Mouse (Mus musculus) urinary bladder, postnatal 36 days (tissue): ENCODE results near the gene Ripk4.

Source experiments
- DNase-seq, 2 experiments: peaks; one replicate each; pipeline ENCODE4 v3.0.0; 2022; ENCODE audit warnings: low spot score in 2 of 2, mixed read lengths in 1 of 2

The Ripk4 gene

DNA sequence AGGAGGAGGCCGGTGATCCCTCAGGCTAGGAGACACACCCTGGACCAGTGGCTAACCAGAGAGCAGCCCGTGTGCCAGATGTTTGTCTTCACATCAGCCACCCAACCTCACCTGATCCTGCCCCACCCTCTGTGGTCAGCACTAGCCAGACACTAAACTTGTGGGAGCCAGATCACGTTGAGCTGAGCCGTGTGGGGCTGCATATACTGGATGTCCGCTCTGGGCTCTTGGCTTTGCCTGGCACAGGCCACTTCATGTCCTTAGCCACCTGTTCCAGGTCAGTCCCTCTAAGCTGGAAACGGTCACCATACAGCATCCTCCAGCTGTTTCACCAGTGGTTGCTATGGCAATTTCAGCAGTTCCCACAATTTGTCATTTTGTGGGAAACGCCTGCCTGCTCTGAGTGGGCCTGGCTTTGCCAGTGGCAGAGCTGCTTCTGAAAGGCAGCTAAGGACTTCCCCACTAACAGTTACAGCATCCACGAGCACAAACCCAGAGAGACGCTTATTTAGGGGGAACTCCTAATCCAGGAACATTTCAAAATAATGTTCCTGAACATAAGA lies 28.7 kb downstream of the Ripk4 start:
- DNase-seq: no peak

DNA sequence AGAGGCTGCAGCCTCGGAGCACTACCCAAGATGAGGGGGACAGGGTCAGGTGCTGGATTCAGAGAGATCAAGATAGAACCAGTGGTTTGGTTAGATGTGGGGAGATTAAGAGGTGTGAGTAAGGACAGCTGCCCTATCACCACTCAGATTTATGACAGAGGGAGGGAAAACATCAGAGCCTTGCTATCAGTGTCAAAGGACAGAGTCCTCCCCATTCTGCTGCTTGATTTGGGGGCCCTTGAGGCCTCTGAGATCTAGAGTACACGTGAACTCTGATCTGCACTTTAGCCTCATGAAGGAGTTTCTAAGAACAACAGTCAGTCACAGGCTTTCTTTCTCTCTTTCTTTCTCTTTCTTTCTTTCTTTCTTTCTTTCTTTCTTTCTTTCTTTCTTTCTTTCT lies 30.0 kb downstream of the Ripk4 start:
- no peak for DNase-seq

GRCm38 (mm10) chr16:97730321-97730720 lies 33.3 kb downstream of the Ripk4 start:
- DNase-seq: no peak

GRCm38 (mm10) chr16:97726436-97726835 lies 37.2 kb downstream of the Ripk4 start:
- no peak for DNase-seq

- DNase-seq: no peak
Measured at GRCm38 (mm10) chr16:97720093-97720492, 43.5 kb downstream of the Ripk4 start.

GRCm38 (mm10) chr16:97719392-97719983 lies 44.1 kb downstream of the Ripk4 start:
- DNase-seq: no peak

DNA sequence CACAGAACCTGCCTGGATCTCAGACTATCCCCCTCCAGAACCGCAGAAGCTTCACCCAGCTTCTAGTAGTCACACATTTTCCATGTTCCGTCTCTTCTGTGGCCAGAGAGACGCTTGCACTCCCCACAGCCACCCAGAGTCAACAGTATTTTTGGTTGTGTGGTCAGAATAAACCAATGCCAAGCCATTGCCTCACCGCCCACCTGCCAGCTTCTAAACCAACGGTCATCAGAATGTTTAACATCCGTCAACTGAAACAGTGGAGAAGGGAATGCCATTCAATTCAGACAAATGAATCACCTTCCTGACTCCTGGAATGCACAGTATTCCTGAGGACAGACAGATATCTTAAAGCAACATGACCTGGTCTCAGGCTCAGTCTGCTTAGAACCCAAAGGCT lies 47.0 kb downstream of the Ripk4 start:
- DNase-seq: no peak

DNA sequence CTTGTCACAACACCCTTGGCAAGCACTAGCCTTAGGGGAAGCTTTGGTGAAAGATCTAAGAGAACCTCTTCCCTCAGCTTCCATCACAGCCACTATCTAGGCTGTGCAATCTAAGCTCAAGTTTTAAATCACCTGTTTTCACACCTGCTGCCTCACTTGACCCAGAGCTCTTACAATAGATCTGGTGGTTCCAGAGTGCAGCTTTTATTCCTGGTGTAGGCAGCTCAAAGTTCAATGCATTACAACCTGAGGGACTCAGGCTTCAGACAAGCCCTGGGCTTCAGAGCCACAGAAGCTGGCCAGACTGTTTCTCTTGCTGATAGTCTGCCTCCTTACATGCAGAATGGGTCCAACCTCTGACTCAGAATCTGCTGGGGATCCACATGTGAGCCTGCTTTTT lies 51.5 kb downstream of the Ripk4 start:
- no peak for DNase-seq

DNA sequence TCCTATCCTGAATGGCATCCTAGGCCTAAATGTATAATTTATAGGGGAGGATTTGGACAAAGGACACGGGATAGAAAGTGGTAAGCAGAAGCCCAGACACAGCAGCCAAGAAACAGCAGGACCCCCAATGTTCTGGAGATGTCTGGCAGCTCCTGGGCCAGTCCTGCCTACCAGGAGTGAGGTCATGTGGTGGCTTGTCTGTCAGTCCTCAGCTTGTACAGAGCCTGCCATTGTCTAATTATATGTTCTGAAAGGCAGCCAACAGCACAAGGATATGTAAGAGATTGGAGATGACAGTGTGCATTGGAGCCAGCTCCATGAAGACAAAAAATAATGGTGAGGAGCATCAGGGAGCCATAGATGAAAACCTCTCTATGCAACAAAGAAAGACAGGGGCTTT lies 61.7 kb downstream of the Ripk4 start:
- no peak for DNase-seq

DNA sequence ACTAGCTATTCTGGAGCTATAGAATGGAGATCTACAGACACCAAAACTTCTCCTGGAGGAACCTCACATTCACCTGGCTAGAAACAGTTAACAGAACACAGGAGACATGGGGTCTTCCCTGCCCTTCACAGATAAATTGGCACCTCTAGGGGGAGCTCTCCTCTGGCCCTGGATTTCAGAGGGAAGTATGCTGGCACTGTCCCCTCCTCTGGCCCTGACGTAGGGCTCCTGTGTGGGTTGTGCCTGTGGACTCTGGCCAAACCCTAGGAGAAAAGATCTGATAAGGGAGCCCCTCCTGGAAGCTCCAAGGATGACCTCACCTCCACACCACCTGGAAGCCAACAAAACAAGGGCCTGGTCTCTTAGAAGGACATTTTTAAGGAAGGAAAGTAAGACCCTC lies 65.8 kb downstream of the Ripk4 start:
- DNase-seq: no peak

DNA sequence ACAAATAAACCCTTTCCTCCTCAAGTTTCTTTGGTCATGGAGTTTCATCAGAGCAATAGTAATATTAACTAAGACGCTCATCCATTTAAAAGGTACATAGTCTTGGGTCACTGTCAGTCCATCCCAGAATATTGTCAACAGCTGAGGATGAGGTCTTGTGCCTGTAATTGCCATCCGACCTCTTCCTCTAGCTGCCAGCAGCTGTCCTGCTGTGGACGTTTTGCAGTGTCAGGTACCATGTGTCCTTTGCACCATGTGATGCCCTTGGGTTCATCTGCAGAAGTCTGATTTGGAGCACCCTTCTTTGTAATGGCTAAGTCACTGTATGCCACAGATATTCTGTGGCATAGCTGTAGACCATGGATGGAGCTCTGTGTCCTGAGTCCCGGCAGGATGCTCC lies 67.9 kb downstream of the Ripk4 start:
- DNase-seq: no peak
